Mouse (Mus musculus): ENCODE results near the gene Ipo9.

GRCm38 (mm10) chr1:135475571-135475895 lies 45.2 kb upstream of the Ipo9 start:
- no peak for TF ChIP-seq CTCF (conservative IDR thresholded peaks at IDR 0.05; ENCODE audit: low read length)
- TF ChIP-seq POU5F1 (IDR thresholded peaks at IDR 0.05; ENCODE audit: borderline replicate concordance, low read length): no peak
